ENCODE assay signal across 7 mouse cellular contexts in the genomic region with DNA sequence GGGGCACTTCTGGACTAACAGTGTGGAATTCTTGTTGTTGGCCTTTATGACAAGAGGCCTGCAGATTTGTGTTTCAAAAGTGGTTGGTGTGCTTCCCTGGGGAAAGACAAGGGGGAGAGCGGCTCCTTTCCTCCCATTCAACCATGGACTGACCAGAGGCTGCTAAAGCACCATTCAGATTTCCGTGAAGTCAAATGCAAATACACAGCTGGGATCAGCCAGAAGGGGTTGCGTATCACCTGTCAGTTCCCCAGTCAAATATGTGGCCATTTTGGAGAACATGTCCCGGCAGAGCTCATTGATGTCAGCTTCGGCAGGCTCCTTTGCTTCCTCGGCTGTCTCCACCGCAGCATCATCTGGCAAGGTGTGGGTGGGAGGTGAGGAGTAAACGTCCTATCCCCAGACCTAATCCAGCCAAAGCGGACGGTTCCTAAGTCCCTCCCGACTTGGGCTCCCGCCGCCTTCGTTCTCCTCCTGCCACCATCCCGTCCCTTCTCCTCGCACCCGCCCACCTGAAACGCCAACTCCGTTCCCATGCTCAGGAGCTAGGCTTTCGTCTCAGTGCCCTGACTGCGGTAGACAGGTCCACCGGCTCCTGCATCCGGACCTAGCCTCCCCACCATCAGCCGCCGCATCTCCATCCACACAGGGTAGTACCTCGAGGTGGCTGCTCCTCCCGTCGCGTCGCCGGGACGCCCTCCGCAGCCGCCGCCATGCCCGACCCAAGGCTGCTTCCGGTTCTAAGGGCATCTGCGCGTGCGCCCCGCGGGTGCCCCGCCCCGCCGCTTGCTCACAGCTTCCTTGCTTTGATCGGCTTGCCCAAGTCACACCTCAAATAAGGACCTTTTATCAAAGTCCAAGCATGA. TPM values are rescaled to one million over a fixed set of nuclear protein-coding genes. Genes with fewer than 3 reads are reported as not detected.
A peak's percentile ranks its signal among the peaks of the same experiment; 100 is the strongest.
DNase-seq lines count a peak whose midpoint lies in the region; ATAC-seq and TF ChIP-seq lines count a peak whose summit lies in the region.

A gene (minus strand): TSS at position 745 of the 866 bp plus-strand sequence.

- no peaks in the 10 kb centered on the region for H3K27me3 ChIP-seq in intestine, postnatal 0 days (replicated peaks; ENCODE audit: control insufficient read depth, insufficient read depth, low read length)
- peaks cover 17% of the 10 kb centered on the region for H3K27me3 ChIP-seq in midbrain, embryonic 12.5 days
- no peaks in the 10 kb centered on the region; the same call in 1 of the 2 replicates for H3K27me3 ChIP-seq in small intestine, adult 2 months (ENCODE audit: control insufficient read depth, insufficient read depth, low read length)

- peaks cover 13% of the 10 kb centered on the region for H3K36me3 ChIP-seq in intestine, postnatal 0 days (ENCODE audit: control insufficient read depth, insufficient read depth)
- peaks cover 32% of the 10 kb centered on the region for H3K36me3 ChIP-seq in midbrain, embryonic 12.5 days
- peaks cover 18% of the 10 kb centered on the region for H3K36me3 ChIP-seq in small intestine, adult 2 months (ENCODE audit: control insufficient read depth, insufficient read depth, low read length)

- intact Hi-C loops in left cerebral cortex, postnatal 4 days (cut with DNase I): no loop called here

- no peaks in the 10 kb centered on the region for H3K9me3 ChIP-seq in intestine, postnatal 0 days (ENCODE audit: control insufficient read depth)
- H3K9me3 ChIP-seq in midbrain, embryonic 12.5 days: no peaks in the 10 kb centered on the region

- H3K4me1 ChIP-seq in intestine, postnatal 0 days (replicated peaks; ENCODE audit: control insufficient read depth, insufficient read depth, low read length): peaks cover 4% of the 10 kb centered on the region; the same call in 1 of the 2 replicates
- peaks cover 8% of the 10 kb centered on the region for H3K4me1 ChIP-seq in midbrain, embryonic 12.5 days
- H3K4me1 ChIP-seq in small intestine, adult 2 months (ENCODE audit: control insufficient read depth, insufficient read depth, insufficient read length, low read length): peaks cover 6% of the 10 kb centered on the region; the same call in 1 of the 2 replicates

- H3K9ac ChIP-seq in intestine, postnatal 0 days (ENCODE audit: low read depth, low read length): peak within 1 kb of the TSS; percentile 57
- peak within 1 kb of the TSS; percentile 79 for H3K9ac ChIP-seq in midbrain, embryonic 12.5 days (replicated peaks)

- H3K27ac ChIP-seq in intestine, postnatal 0 days (ENCODE audit: low read depth, low read length): no peak within 1 kb of the TSS
- H3K27ac ChIP-seq in midbrain, embryonic 12.5 days (replicated peaks): peak within 1 kb of the TSS; percentile 42; the same call in 1 of the 2 replicates
- H3K27ac ChIP-seq in small intestine, adult 2 months (ENCODE audit: insufficient read depth, low read depth, low read length): 0 out of 2 replicates have a peak within 1 kb of the TSS, but pooled peaks have one; percentile 3

- no peak for TF ChIP-seq CTCF in intestine, postnatal 0 days (IDR thresholded peaks at IDR 0.05; ENCODE audit: low read depth)
- TF ChIP-seq CTCF in small intestine, adult 2 months (IDR thresholded peaks at IDR 0.05; ENCODE audit: extremely low read depth, insufficient read length, insufficient replicate concordance, low read depth, low read length): no peak

- peak within 1 kb of the TSS; percentile 69 for H3K4me3 ChIP-seq in intestine, postnatal 0 days (ENCODE audit: low read depth, low read length)
- H3K4me3 ChIP-seq in midbrain, embryonic 12.5 days: peak within 1 kb of the TSS; percentile 80
- H3K4me3 ChIP-seq in small intestine, adult 2 months (ENCODE audit: low read depth, low read length): peak within 1 kb of the TSS; percentile 64

- ATAC-seq in intestine, postnatal 0 days: peak; percentile 91
- peak; percentile 83 for ATAC-seq in midbrain, embryonic 12.5 days (ENCODE audit: low FRiP score, low read depth)

- H3K4me2 ChIP-seq in intestine, postnatal 0 days (replicated peaks; ENCODE audit: low read depth): peak within 1 kb of the TSS; percentile 80
- H3K4me2 ChIP-seq in midbrain, embryonic 12.5 days (replicated peaks): peak within 1 kb of the TSS; percentile 77

- peak; percentile 63 for TF ChIP-seq POLR2A in small intestine, adult 2 months (IDR thresholded peaks at IDR 0.05; ENCODE audit: low read depth, low read length)

- 2% methylated on average over 46 of the region's 46 CpGs for WGBS in intestine, postnatal 0 days
- WGBS in midbrain, embryonic 12.5 days: 3% methylated on average over 46 of the region's 46 CpGs
- WGBS in small intestine, adult 2 months: 1% methylated on average over 46 of the region's 46 CpGs

- DNase-seq in adrenal gland, adult 8-10 months: peak; percentile 83
- DNase-seq in embryo, embryonic 9.5 days (ENCODE audit: extremely low spot score): peak; percentile 85
- no peak for DNase-seq in gonadal fat pad, adult 2 months (ENCODE audit: low read depth)
- peak; percentile 87 for DNase-seq in left cerebral cortex, postnatal 4 days

RNA-seq across cellular contexts. Expression of the gene that starts here (rescaled TPM):
- 10 to 100 TPM; 35.7 to 40.9 (median 39.5) TPM for total RNA-seq in adrenal gland, adult 8-10 months (2022)
- 21.3 and 22.1 TPM in 2 replicates for polyA plus RNA-seq in gonadal fat pad, adult 2 months (2012; rRNA removed)
- polyA plus RNA-seq in intestine, postnatal 0 days (2015; fragmentation: Nextera tagmentation; extraction: Ambion mirVana): 76.2 and 78.4 TPM in 2 replicates
- 10 to 100 TPM; 87.2 to 92.2 TPM for total RNA-seq in left cerebral cortex, postnatal 4 days (2021)
- 116 and 120 TPM in 2 replicates for polyA plus RNA-seq in midbrain, embryonic 12.5 days (2016; fragmentation: Nextera tagmentation; extraction: Ambion mirVana)
- 5.1 and 13.0 TPM in 2 replicates for polyA plus RNA-seq in small intestine, adult 2 months (2012; rRNA removed)
